Comparison of ENCODE assay signal across 15 mouse cellular contexts in genomic region chr12:76303474-76303873, GRCm38 (mm10). TPM values are rescaled to one million over a fixed set of nuclear protein-coding genes. Genes with fewer than 3 reads are reported as not detected.
DNase-seq lines count a peak whose midpoint lies in the region; ATAC-seq and TF ChIP-seq lines count a peak whose summit lies in the region.
"Had no signal": no experiment of that assay in that cellular context is flagged by ENCODE, and none has a peak within 500 bp of the region (broad histone marks: within the 10 kb centered on the region; RNA-seq: fewer than 3 reads in every experiment).

No protein-coding gene starts in this region.

- H3K36me3 ChIP-seq in forebrain, embryonic 13.5 days (ENCODE audit: poor library complexity, severe bottlenecking): peaks cover 48% of the 10 kb centered on the region
- H3K36me3 ChIP-seq in forebrain, embryonic 12.5 days (replicated peaks): peaks cover 40% of the 10 kb centered on the region

- intact Hi-C loops in left cerebral cortex, adult 2 months (cut with DNase I): no loop called here
- intact Hi-C loops in left cerebral cortex, postnatal 36 days (cut with DNase I): no loop called here

- no peaks in the 10 kb centered on the region for H3K9me3 ChIP-seq in forebrain, embryonic 13.5 days (replicated peaks)
- no peaks in the 10 kb centered on the region for H3K9me3 ChIP-seq in forebrain, embryonic 12.5 days
- H3K9me3 ChIP-seq: heart, embryonic 15.5 days; liver, embryonic 13.5 days; midbrain, embryonic 12.5 days had no signal

- no peak overlapping the region for H3K9ac ChIP-seq in forebrain, embryonic 13.5 days
- H3K9ac ChIP-seq in forebrain, embryonic 12.5 days: no peak overlapping the region
- H3K9ac ChIP-seq: heart, embryonic 15.5 days; liver, embryonic 13.5 days; midbrain, embryonic 12.5 days had no signal

- no peak for TF ChIP-seq CTCF in left cerebral cortex, adult 2 months (IDR thresholded peaks at IDR 0.05)

- 0 out of 2 replicates have a peak overlapping the region, but pooled peaks have one; percentile 22 for H3K27ac ChIP-seq in forebrain, embryonic 13.5 days
- H3K27ac ChIP-seq in forebrain, embryonic 12.5 days: no peak overlapping the region
- H3K27ac ChIP-seq in left cerebral cortex, adult 2 months: peak overlapping the region; percentile 10
- H3K27ac ChIP-seq: heart, embryonic 15.5 days; liver, embryonic 13.5 days; midbrain, embryonic 12.5 days had no signal

- ATAC-seq in forebrain, embryonic 13.5 days: no peak
- ATAC-seq in forebrain, embryonic 12.5 days (ENCODE audit: low FRiP score): no peak

- no peak overlapping the region for H3K4me2 ChIP-seq in forebrain, embryonic 13.5 days
- no peak overlapping the region for H3K4me2 ChIP-seq in forebrain, embryonic 12.5 days
- H3K4me2 ChIP-seq: heart, embryonic 15.5 days; liver, embryonic 13.5 days; midbrain, embryonic 12.5 days had no signal

- H3K27me3 ChIP-seq in forebrain, embryonic 13.5 days: no peaks in the 10 kb centered on the region
- H3K27me3 ChIP-seq in forebrain, embryonic 12.5 days: no peaks in the 10 kb centered on the region
- H3K27me3 ChIP-seq: heart, embryonic 15.5 days; liver, embryonic 13.5 days; midbrain, embryonic 12.5 days had no signal

- H3K4me1 ChIP-seq in forebrain, embryonic 13.5 days: peaks cover 13% of the 10 kb centered on the region
- H3K4me1 ChIP-seq in forebrain, embryonic 12.5 days: peaks cover 5% of the 10 kb centered on the region
- H3K4me1 ChIP-seq: liver, embryonic 13.5 days had no signal

- DNase-seq in left cerebral cortex, adult 2 months (ENCODE audit: extremely low spot score in 1 of 2, low spot score in 2 of 2): no peak
- DNase-seq in left cerebral cortex, postnatal 36 days (ENCODE audit: low spot score in 2 of 2): no peak
- DNase-seq in cerebellum, postnatal 14 days: peak; percentile 80 to 88
- peak; percentile 59 for DNase-seq in lung, postnatal 25 days (ENCODE audit: low spot score)
- DNase-seq in frontal cortex, postnatal 14 days (ENCODE audit: low spot score in 2 of 2): no peak
- no peak for DNase-seq in kidney, adult 9 months
- DNase-seq: gastrocnemius, postnatal 14 days; liver, embryonic 13.5 days had no signal

- WGBS in forebrain, embryonic 13.5 days: 90% methylated on average over 11 of the region's 11 CpGs
- 93% methylated on average over 11 of the region's 11 CpGs for WGBS in forebrain, embryonic 12.5 days

- H3K4me3 ChIP-seq in forebrain, embryonic 13.5 days: no peak overlapping the region
- H3K4me3 ChIP-seq in forebrain, embryonic 12.5 days (replicated peaks): no peak overlapping the region
- no peak overlapping the region for H3K4me3 ChIP-seq in left cerebral cortex, adult 2 months
- H3K4me3 ChIP-seq: heart, embryonic 15.5 days; liver, embryonic 13.5 days; midbrain, embryonic 12.5 days had no signal

RNA-seq across cellular contexts. Expression of gene Akap5, which starts 21.2 kb away (rescaled TPM):
- polyA plus RNA-seq in forebrain, embryonic 13.5 days (2015; fragmentation: Nextera tagmentation; extraction: Ambion mirVana): 4.5 and 5.3 TPM in 2 replicates
- polyA plus RNA-seq in forebrain, embryonic 12.5 days (2016; fragmentation: Nextera tagmentation; extraction: Ambion mirVana): 5.9 and 6.5 TPM in 2 replicates
- 10 to 100 TPM; 85.4 to 93.5 TPM for total RNA-seq in left cerebral cortex, adult 2 months (2021)
- total RNA-seq in left cerebral cortex, postnatal 36 days (2021): 10 to 100 TPM; 81.3 to 94.9 TPM

RNA-seq across cellular contexts. Expression of gene Mthfd1, which starts 48.4 kb away (rescaled TPM):
- polyA plus RNA-seq in forebrain, embryonic 13.5 days (2015; fragmentation: Nextera tagmentation; extraction: Ambion mirVana): 48.0 and 53.6 TPM in 2 replicates
- polyA plus RNA-seq in forebrain, embryonic 12.5 days (2016; fragmentation: Nextera tagmentation; extraction: Ambion mirVana): 64.0 and 67.6 TPM in 2 replicates
- 10 to 100 TPM; 40.0 to 40.3 TPM for total RNA-seq in left cerebral cortex, adult 2 months (2021)
- 10 to 100 TPM; 35.0 to 36.9 TPM for total RNA-seq in left cerebral cortex, postnatal 36 days (2021)

RNA-seq across cellular contexts. Expression of gene Tex21, which starts 56.9 kb away (rescaled TPM):
- polyA plus RNA-seq in forebrain, embryonic 13.5 days (2015; fragmentation: Nextera tagmentation; extraction: Ambion mirVana): not detected in 2 replicates
- polyA plus RNA-seq in forebrain, embryonic 12.5 days (2016; fragmentation: Nextera tagmentation; extraction: Ambion mirVana): not detected in 2 replicates
- not detected for total RNA-seq in left cerebral cortex, adult 2 months (2021)
- total RNA-seq in left cerebral cortex, postnatal 36 days (2021): not detected
- total RNA-seq: gastrocnemius, postnatal 14 days; layer of hippocampus, postnatal 14 days; neutrophil, adult 5-6 weeks had no signal
- polyA plus RNA-seq: heart, embryonic 15.5 days; midbrain, embryonic 12.5 days; stomach, embryonic 16.5 days had no signal

Comparison
In these comparisons a context has a peak if more than half of its experiments do, and no peak if none do; other contexts are left out.
1. DNase-seq: peak in cerebellum, postnatal 14 days (2 of 2) and lung, postnatal 25 days (single experiment); none in left cerebral cortex, adult 2 months (0 of 2), left cerebral cortex, postnatal 36 days (0 of 2), frontal cortex, postnatal 14 days (0 of 2) and kidney, adult 9 months (single experiment).